Mouse (Mus musculus): ENCODE data around the gene Gpr108.
A peak's percentile ranks its signal among the peaks of the same experiment; 100 is the strongest.
"Not testable (repeated sequence)": the region's sequence is repeated elsewhere in the genome, so short reads cannot be mapped to it uniquely, and the experiment has no call there.

Gpr108 gene

GRCm38 (mm10) chr17:57248201-57248699, at the start of gene Gpr108:
Gpr108 (minus strand) TSS chr17:57248446.
- DNase-seq, result peak; percentile 93

GRCm38 (mm10) chr17:57297040-57297439, 48.8 kb upstream of the Gpr108 start:
- DNase-seq, result no peak

GRCm38 (mm10) chr17:57295935-57296334, 47.7 kb upstream of the Gpr108 start:
- DNase-seq, result no peak

GRCm38 (mm10) chr17:57292968-57293367, 44.7 kb upstream of the Gpr108 start:
- no peak for DNase-seq

GRCm38 (mm10) chr17:57292302-57292701, 44.1 kb upstream of the Gpr108 start:
- DNase-seq, result no peak

- DNase-seq, result no peak
Observed at GRCm38 (mm10) chr17:57290671-57291055, 42.4 kb upstream of the Gpr108 start.

- peak; percentile 57 for DNase-seq
Observed at GRCm38 (mm10) chr17:57290001-57290670, 41.9 kb upstream of the Gpr108 start.

GRCm38 (mm10) chr17:57289252-57289651, 41.0 kb upstream of the Gpr108 start:
- DNase-seq, result no peak

GRCm38 (mm10) chr17:57286718-57287355, 38.6 kb upstream of the Gpr108 start:
- DNase-seq, result peak; percentile 38

GRCm38 (mm10) chr17:57285077-57285476, 36.8 kb upstream of the Gpr108 start:
- DNase-seq, result no peak

- DNase-seq, result no peak
Observed at GRCm38 (mm10) chr17:57283906-57284305, 35.7 kb upstream of the Gpr108 start.

- no peak for DNase-seq
Observed at GRCm38 (mm10) chr17:57280411-57280810, 32.2 kb upstream of the Gpr108 start.

- DNase-seq, result peak; percentile 75
Observed at GRCm38 (mm10) chr17:57279591-57280224, 31.5 kb upstream of the Gpr108 start.

GRCm38 (mm10) chr17:57278943-57279590, 30.8 kb upstream of the Gpr108 start, which contains the start of gene Vav1:
Vav1 (plus strand) TSS chr17:57279100.
- DNase-seq, result peak; percentile 89

- no peak for DNase-seq
Observed at GRCm38 (mm10) chr17:57278537-57278936, 30.3 kb upstream of the Gpr108 start.

- not testable (repeated sequence) for DNase-seq
Observed at GRCm38 (mm10) chr17:57277598-57278261, 29.5 kb upstream of the Gpr108 start.

- peak; percentile 80 for DNase-seq
Observed at GRCm38 (mm10) chr17:57276634-57277121, 28.4 kb upstream of the Gpr108 start.

- no peak for DNase-seq
Observed at GRCm38 (mm10) chr17:57275997-57276351, 27.7 kb upstream of the Gpr108 start.

GRCm38 (mm10) chr17:57275111-57275996, 27.1 kb upstream of the Gpr108 start:
- DNase-seq, result peak; percentile 85

- no peak for DNase-seq
Observed at GRCm38 (mm10) chr17:57274686-57275085, 26.4 kb upstream of the Gpr108 start.

GRCm38 (mm10) chr17:57273846-57274245, 25.6 kb upstream of the Gpr108 start:
- DNase-seq, result no peak

GRCm38 (mm10) chr17:57271301-57271700, 23.1 kb upstream of the Gpr108 start:
- DNase-seq, result no peak
